Mouse (Mus musculus): Measurements from ENCODE around the gene Sgms1.

Gene Sgms1

DNA sequence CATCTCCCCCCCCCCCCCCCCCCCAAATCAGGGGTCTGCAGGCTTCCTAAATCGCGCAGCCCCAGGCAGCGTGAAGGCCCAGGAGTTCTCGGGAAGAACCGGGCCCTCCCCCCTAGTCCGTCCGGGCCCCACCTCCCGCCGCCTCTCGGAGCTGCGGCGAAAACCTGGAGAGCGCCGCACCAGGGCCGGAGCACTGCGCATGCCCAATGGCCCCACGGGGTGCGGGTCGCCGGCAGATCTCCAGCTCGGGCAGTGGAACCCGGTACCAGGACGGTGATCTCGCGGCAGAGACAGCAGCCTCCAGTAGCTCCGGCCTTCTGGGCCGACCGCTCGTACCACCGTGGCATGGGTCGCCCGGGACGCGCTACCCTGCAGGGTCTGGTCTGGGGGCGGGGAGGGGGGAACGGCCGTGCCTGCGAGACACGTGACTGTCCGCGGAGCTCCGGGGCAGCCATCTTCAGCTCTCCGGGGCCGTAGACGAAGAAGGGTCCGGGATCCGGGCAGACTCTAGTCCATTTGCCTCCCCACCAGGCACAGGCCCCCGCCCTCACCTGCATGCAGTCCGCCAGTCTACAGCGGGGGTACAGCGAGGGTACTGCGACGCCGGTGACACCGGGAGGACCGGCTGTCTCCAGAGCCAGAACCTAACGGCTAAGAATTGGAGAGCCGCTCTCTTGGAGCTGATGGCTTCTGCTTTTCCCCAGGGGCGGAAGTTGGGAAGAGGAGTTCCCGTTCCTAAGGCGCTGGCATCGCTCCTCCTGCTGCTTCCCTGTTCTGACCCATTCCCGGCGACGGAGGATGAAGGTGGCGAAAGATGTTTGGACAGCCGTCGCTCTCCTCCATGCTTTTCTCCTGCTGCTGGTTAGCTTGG is at the start of gene Sgms1:
Gene Sgms1, minus strand, starts transcription at position 714 of the 871 bp plus-strand sequence.
- DNase-seq (ENCODE audit: low spot score): peak; percentile 73

DNA sequence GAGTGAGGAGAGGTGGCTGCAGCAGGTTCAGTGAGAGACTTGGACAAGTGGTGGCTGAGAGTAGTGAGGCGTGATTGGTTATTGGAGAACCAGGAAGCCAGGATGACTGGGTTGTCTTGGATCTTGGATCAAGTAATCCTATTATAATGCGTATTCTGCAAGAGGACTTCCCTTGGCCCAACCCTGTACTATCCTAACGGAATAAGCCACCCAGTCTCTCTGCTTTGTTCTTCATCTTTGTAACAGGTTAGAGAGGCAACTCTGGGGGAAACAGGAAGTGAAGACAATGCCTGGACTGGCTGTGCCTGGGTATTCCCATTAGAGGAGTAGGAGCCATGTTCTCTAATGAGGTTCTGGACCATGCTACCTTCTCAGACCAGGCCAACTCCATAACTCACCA is 36.3 kb upstream of the Sgms1 start:
- DNase-seq (ENCODE audit: low spot score): no peak

DNA sequence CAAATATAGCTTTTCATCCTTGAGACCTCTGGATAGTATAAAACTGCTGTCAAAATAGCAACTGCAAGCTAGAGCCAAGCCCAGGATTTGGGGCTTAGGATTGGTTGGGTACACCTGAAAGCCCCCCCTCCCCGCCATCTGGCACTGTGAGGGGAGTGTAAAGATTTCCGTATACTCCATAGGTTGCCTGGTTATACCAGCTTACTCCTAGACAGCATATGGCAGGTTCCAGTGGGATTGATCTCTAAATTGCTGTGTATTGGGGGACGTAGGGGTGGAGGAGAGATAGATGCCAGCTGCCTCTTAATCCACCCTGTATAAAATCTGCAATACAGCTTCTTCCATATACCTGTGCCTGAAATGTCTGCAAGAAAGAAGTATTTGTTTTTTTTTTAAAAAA is 35.2 kb upstream of the Sgms1 start:
- DNase-seq (ENCODE audit: low spot score): no peak

DNA sequence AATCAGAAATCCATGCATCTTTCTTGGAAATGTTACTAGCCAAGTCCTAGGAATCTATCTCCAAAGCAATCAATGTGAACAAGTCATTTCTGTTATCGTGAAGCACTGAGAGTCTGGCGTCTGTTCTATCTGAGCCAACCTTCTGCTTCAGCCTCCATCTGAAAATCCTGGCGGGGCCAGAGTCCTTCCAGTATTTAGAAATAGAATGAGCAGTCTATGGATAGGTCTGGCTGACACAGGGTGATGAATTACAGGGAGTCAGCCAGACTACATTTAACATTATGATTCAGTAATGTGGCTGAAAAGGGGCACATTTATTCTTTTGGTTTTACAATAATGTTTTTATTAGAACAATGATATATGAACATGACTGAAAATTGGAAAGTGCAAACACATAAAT is 29.6 kb upstream of the Sgms1 start:
- no peak for DNase-seq (ENCODE audit: low spot score)

DNA sequence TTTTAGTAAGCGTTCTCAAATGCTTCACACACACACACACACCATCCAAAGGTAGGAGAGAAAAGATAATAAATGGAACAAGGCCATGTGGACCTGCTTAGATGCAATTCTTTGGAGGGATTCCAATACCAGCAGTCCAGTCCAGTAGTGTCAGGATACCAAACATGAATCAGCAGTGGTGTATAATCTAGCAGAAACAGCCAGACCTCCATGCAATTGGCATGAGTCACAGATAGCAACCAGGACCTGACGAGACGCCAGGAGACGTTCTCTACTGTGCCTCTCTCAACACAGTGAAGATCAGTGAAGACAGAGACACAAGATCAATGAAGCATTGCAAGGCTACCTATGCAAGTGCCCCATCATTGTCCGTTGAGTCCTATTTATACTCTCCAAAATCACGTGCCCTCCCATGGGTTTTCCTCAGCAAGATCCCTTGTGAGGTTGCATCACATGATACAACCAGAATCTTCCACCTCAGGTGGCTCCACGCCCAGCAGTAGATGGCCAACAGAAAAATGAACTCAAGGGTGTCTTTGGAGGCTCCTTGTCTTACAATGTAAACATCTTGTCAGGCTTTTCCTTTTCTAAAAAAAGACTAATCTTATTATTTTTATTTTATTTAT is 27.3 kb upstream of the Sgms1 start:
- no peak for DNase-seq (ENCODE audit: low spot score)

DNA sequence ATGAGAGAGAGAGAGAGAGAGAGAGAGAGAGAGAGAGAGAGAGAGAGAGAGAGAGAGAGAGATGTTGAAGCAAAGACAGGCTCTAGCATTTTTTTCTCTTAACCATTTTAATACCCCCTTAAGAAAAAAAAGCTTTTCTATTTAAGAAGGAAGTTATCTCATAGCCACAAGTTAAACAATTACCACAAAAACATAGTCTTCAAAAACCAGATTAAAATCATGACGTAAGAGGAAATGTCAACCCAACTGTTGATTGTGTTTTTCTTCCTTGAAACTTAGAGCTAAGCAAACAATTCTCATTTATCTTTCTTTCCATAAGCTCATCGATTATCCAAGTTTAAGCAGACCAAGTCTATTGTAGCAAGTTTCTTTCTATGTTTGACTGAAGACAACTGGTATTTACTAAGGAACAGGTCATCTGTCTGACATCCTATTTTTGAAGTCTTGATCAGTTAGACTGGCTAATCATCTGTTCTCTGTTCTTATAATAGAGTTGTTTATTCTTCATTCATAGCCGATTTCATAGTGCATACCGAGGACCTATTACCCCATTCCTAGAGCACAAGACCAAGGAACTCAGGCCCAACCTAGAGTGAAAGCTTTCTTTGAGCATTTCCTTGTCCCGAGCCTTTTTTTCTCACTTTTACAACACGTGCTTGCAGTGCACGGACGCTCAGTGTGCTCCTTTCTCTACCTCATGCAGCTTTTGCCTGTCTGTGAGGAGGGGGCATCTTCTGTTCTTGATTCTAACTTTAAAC is 20.3 kb upstream of the Sgms1 start:
- no peak for DNase-seq (ENCODE audit: low spot score)

DNA sequence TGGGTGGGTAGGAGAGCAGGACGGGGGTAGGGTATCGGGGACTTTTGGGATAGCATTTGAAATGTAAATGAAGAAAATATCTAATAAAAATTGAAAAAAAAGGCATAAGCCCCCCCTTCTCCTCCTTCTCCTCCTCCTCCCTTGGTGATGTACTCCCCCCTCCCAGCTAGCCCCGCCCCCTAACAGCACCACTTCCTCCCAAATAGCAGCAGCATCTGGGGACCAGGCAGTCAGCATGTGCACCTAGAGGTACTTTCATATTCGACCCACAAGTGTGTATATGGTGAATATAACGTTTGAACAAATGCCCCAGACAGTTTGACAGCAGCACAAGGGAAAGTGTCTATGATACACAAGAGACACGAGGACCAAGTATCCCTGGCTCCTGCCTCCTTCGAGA is 17.2 kb upstream of the Sgms1 start:
- no peak for DNase-seq (ENCODE audit: low spot score)

DNA sequence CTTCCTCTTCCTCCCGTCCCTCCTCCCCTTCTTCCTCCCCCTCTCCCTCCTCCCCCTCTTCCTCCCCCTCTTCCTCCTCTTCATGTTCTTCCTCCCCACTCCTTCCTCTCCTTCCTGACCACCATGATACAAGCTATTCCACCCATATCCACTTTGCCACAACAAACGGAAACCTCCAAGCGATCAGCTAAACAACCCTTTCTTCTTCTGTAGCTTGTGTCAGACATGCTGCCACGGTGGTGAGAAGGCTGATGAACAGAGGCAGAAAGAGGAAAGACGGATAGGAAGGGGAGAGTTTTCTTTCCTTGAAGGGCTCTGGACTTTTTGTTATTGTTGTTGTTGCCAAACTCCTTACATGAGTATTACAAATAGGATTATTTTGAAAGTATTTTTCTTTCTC is 14.9 kb upstream of the Sgms1 start:
- DNase-seq (ENCODE audit: low spot score): no peak

DNA sequence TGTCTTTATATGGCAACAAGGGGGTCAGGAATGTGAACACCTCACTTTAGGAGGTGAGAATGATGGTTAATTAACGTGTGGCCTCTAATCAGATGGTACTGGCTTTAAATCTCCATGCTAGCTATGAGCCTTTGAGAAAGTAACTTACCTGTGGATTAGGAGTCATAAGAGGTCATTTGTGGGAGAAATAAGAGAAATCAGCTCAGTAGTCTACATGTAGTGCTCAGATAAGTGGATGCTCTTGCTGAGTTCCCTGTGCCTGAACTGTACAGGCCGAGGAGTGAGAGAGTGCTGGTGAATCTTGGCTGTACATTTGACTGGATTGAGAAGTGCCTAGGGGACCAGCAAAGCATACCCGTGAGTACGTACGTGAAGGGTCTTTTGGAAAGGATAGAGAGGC is 14.3 kb upstream of the Sgms1 start:
- DNase-seq (ENCODE audit: low spot score): no peak

DNA sequence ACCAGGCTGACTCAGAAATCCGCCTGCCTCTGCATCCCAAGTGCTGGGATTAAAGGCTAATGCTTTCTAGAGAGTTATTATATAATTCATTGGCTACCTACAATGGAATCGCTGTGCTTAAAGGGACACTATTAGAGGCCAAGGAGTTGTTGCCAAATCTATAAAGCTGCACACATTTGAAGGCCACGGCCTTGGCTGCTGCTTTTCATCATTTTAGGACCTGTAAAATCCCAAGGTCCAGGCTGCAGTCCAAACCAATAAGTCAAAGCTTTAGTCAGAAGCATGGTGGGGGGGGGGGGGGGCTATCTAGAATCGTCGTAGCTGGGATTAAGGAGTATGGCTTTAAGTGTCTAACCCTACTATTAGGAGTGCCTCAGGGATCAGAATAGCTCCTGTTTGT is 9.0 kb upstream of the Sgms1 start:
- no peak for DNase-seq (ENCODE audit: low spot score)

DNA sequence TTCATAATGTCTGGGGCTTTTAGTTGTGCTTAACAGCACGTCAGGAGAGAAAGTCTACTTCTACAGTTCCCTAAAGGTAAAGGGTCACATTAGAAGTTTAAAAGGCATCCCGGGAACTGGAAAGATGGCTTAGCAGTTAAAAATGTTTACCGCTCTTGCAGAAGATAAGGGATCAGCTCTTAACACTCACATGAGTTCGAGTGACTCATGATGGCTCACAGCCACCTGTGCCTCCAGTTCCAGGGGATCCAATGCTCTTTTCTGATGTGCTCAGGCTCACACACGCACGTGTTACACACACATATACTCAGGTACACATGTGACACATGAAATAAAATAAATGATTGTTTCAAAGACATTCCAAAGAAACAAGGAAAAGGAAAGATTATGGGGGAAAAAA is 6.8 kb upstream of the Sgms1 start:
- DNase-seq (ENCODE audit: low spot score): no peak

DNA sequence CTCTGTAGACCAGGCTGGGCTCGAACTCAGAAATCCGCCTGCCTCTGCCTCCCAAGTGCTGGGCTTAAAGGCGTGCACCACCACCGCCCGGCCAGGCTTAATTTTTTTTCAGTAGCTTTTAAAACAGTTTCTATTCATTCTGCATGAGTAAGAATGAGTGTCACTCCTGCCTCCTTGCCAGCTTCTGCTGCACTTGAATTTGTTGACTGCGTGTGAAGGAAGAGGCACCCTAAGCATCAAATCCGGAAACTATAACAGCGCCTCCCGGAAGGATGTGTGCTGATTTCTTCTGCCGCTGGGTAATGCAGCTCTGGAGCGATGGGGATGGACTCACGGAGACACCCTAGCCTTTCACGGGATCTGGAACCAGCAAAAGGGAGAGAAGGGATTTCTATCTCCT is 5.3 kb upstream of the Sgms1 start:
- no peak for DNase-seq (ENCODE audit: low spot score)

DNA sequence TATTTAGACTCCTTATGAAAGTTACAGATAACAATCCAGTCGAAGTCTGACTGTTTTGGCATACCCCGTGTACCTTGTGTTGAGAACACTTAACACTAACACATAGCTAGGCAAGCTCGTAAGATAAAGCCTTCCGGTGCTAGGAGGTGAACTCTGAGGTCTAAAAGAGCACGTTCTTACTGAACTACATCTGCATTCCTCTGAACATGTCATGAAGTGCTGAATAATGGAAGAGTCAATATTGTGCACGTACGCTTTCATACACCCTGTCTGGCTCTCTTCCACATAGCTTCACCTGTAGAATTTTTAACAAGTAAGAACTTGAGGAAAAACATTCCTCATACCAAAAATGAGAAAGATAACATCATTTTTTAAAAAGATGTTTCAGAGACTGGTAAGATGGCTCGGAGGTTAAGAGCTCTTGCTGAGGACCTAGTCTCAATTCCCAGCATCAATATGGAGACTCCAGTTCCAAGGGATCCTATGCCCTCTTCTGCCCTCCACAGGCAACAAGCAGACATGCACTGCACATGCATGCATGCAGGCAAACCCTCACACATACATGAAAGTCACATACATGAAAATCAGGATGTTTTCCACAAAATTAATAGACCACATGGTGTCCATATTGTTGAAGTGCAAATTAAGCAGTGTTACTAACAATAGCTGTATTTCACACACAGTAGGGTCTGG is 4.4 kb upstream of the Sgms1 start:
- no peak for DNase-seq (ENCODE audit: low spot score)

DNA sequence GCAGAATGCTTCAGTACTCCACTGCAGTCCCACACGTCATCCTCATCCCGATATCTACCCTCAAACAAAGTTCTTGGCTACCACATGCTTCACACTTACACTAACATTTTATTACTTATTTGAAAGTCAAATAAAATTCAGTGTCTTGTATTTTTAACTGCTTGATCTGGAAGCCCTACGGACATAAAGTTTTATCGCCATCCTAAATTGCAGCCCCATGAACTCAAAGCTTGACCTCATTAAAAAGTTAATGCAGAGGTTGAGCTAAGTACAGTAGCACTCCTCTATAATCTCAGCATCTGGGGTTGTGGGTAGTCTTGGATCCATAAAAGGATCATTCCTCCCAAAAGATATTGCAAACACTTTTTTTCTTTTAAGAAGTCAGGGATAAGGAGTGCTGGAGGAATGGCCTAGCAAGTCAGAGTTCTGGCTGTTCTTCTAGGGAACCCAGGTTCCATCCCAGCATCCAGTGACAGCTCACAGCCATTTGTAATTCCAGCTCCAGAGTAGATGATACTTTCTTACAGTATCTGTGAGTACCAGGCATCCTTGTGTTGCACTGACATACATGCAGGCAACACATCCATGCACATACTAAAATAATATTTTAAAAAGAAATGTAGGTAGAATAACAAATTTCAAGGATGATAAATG is 3.7 kb upstream of the Sgms1 start:
- no peak for DNase-seq (ENCODE audit: low spot score)

DNA sequence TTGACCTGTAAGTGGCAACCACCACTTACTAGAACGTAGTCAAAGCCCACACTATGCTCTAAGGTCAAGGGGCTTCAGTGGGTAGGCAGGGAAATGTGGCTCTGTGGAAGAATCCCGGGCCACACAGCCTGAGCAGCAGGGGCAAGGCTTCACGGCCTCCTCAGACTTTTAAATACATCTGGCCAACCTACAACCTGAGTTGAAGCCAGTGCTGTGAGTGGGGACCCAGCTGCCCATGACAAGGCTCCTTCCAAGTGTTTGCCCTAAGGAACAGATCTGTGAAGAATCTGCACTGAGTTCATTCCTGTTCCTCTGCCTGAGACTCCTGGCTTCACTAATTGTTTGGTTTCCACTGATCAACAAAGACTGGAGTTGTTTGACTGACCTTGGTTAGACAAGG is 1.9 kb upstream of the Sgms1 start:
- DNase-seq (ENCODE audit: low spot score): no peak

DNA sequence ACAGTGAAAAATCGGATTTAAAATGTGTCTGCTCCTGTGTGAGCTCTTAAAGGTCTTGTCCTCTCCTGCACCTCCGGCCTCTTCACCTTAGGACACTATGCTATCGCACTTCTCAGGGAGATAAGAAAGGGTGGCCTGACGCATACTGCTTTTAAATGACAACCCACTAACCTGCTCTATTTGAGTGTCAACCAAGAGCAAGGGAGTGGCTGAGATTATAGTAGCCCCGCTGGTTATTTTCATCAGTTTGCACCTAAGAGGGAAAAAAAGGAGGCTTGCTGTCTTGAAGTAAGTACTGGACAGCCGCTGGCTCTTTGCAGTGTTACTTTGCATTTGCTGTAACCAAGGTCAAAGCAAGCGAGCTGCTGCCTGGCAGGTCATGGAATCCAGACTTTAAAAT is 602 bp upstream of the Sgms1 start:
- DNase-seq (ENCODE audit: low spot score): no peak

DNA sequence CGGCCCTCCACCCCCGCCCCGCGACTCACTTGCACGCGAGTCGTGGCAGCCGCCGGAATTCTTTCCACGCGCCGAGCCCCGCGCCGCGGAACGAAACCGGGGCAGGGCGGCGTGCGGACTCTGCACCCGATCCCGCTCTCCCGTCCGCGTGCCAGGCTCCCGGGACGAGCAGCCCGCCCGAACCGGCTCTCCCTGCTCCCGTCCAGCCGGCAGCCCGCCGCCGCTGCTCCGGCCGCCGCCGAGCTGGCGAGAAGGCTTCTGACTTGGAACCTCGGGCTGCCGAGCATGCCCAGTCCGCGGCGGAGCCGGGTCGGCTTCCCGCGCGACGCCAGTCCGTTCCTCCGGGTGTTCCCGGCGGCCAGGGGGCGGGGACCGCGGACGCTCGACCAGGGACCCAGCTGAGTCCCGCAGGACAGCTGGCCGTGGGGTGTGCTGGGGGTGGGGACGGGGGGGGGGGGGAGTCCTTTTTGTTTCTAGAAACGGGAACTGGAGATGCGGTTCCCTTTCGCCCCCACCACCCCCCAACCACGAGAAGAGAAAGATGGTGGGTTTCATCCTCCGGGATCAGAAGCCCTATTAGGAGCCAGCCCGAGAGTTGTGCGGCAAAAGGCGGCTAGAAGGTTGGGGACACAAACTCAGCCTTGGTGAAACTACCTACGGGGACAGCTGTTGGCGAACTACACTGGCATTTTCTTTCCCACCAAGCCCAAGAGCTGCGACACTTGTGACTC is 1.2 kb downstream of the Sgms1 start:
- DNase-seq (ENCODE audit: low spot score): peak; percentile 67

DNA sequence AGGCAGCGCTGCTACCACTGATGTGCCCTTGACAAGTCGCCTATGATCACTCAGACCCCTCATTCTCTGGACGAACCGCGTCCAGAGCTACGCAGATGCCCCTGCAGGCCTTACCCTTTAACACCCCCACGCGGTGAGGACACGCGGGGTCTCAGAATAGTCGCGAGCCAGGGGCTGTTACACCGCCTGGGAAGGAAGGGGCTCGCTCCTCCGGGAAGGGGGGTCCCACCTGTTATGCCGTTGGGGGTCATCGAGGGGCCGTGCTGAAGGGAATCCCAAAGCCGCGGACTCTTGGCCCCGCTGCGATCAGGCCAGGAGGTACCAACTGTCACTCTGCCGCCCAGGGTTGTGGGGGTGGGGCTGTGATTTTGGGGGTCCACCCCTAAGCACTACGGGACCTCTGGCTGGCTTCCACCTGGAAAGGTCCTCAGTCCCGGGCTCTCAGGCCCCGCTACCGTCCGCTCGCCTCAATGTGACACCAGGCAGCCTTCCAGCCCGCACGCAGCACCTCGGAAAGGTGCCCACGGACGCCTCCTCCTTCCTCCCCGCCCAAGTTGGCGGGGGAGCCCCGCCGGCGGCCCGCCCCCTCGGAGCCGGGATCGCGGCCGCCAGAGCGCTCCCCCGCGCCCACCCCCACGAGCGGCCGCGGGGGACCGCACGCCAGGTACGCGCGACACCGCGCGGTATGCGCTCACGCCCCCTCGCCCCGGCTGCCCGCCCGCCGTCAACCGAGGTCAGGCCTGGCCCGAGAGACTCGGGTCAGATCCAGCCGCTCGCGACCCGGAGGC is 1.9 kb downstream of the Sgms1 start:
- no peak for DNase-seq (ENCODE audit: low spot score)

DNA sequence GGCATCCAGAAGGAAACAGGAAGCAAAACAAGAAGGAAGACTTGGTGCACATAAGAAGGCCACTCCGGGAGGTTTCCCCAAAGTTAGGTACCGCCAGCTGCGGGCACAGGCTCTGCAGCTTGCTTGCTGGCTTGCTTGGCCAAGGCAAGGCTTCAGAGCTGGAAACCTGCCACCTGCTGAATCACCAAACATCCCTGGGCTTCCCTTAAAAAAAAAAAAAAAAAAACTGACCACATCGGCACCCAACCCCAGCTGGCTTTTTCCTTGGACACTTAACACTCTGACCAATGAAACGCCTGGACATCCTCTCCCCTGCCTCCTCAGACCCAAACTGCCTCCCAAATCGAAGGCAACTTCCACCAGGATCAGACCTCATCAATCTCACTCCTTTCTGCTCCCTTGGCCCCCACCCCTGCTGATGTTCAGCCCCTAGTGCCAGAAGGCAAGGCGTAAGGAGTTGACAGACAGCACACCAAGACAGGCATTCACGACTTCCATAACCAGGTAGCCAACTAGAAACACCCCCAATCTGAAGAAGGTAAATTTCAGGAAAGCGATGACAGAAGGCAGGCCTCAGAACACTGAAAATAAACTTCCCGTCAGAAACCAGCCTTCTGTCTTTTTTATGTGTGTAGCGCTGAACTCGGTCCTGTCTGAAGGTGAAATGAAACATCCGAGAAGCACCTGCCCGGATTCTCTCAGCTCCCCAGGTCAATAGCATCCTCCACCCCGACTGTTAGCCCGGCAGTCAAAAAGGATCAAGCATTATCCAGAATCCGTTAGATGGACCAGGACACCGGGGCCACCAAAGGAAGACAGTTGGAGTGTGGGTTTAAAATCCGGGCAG is 2.7 kb downstream of the Sgms1 start:
- no peak for DNase-seq (ENCODE audit: low spot score)
